Mouse (Mus musculus): ENCODE measurements around the gene Slc44a1. TPM values are rescaled to one million over a fixed set of nuclear protein-coding genes. Genes with fewer than 3 reads are reported as not detected.
A peak's percentile ranks its signal among the peaks of the same experiment; 100 is the strongest.

Gene Slc44a1
- polyA plus RNA-seq, 2 experiments from 2014 or later: 3.9 to 4.0 TPM

- ATAC-seq: no peak
These were observed 180.9 kb downstream of the Slc44a1 start for GRCm38 (mm10) chr4:53621084-53621483.

GRCm38 (mm10) chr4:53621490-53621889 is 181.3 kb downstream of the Slc44a1 start:
- no peak for ATAC-seq

GRCm38 (mm10) chr4:53623711-53624110 is 183.5 kb downstream of the Slc44a1 start:
- no peak for ATAC-seq

DNA sequence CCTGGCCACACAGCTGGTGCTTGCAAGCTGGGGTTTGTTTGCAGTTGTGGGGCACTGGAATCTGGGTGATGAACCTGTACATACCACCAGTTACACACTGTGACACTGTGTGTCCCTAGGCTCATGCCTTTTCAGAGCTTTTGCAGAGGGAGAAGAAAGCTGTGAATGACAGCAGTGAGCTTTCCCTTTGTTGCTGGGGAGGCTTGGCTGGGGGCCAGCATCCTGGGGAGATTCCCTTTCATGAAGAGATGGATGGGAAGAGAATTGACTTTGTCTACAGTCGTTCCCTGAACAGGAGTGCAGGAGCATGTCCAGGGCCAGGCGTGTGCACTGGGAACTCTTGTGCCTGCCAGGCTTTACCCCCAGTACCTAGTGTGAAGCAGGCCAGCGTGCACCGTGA is 184.6 kb downstream of the Slc44a1 start:
- ATAC-seq: no peak

DNA sequence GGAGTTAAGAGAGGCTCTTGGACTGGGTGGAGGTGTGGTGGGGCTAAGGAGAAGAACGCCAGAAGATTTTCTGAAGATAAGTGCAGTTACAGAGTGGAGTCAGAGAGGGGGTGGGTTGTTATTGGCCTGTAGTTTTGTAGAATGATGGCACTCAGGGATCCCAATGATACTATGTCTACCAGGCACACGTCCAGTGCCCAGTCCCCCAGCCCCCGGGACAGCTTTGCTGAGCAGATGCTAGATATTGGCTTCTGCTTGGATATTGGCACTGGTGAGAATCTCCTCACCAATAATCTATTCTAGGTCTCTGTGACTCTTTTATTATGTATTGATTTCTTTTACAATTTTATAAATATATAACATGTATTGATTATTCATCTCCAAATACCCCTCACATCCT is 185.1 kb downstream of the Slc44a1 start:
- ATAC-seq: no peak

DNA sequence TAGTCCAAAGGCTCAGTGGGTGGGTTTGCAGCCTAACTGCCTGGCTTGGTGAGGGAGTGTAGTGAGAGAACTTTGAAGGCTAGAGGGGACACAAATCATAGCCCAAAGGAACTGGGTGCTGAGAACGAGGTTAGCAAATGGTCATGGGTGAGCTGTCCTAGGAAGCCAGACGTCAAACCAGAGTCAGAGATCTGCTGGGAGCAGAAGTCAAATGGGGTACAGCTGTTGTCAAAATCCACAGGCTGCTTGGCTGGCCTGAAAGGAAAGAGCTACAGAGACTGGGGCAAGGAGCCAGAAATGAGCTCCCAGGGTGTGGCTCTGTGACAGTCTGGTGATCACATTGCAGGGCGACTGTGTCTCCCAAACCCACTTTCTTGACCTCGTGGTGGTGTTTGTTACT is 188.7 kb downstream of the Slc44a1 start:
- ATAC-seq: no peak

DNA sequence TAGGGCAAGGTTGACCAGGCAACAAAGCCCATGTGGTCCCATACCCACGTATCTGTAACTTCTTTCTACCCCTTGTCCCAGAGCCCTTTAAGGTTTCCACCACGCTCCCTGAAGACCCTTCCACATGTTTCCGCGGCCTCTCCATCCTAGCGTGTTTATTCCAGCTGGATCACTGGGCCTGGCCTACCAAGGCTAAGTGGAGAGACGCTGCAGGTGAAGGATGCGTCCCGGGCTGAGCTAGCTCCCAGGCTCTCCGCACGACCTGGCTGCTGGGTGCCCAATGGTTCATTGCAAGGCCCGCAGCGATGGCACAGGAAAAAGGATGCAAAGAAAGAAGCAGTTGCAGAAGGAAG is 190.7 kb downstream of the Slc44a1 start:
- no peak for ATAC-seq

- peak; percentile 58 for ATAC-seq
These were observed 191.2 kb downstream of the Slc44a1 start, which contains the start of gene Fsd1l for GRCm38 (mm10) chr4:53631316-53632010. Gene Fsd1l, plus strand, starts transcription at chr4:53631471.

GRCm38 (mm10) chr4:53632011-53632349 is 191.8 kb downstream of the Slc44a1 start:
- no peak for ATAC-seq

DNA sequence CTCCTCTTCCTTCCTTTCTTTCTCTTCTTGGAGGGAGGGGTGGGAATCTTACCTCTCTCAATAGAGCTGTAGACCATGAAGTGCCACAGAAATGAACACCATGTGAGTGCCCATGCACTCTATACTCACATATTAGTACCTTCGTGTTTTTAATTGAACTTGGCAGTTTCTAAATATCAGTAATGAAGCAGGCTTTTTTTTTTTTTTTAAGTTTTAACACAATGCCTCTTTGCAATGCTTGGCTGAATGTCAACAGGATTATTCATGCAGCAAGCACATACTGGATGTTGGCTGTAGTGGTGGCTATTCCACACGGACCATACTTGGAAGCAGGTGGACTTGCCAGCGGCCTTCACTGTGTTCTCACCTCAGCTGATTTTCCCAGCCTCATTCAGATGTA is 195.1 kb downstream of the Slc44a1 start:
- no peak for ATAC-seq

- no peak for ATAC-seq
These were observed 197.2 kb downstream of the Slc44a1 start for GRCm38 (mm10) chr4:53637269-53637909.

- no peak for ATAC-seq
These were observed 198.4 kb downstream of the Slc44a1 start for GRCm38 (mm10) chr4:53638549-53639123.

- ATAC-seq: no peak
These were observed 217.8 kb downstream of the Slc44a1 start for GRCm38 (mm10) chr4:53658029-53658428.

DNA sequence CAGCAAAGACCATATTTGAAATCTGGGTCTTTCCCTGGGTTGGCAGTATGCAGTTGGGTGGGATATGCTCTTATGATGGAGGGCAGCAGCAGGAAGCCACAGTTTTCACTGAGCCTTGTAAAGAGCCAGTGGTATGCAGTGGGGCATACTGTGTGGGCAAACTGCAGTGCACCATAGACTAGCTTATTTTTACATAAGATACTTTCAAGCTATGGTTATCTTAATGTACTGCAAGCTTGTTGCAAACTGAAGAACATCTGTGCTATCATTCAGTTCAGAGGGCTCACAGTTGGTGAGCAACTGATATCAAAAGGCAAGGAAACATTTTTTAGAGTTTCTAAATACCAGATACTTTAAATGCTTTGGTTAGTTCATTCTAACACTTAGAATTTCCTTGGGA is 220.5 kb downstream of the Slc44a1 start:
- no peak for ATAC-seq

Other genes with a start within 250 kb of the Slc44a1 start
- gene Fsd1l, start 191.1 kb downstream of the Slc44a1 start, polyA plus RNA-seq (2017; shearing (Covaris generic)): 1 to 10 TPM; 4.5 to 5.7 TPM

All from activated CD4-positive, CD25-positive, alpha-beta regulatory T cell, adult 4 months (primary cell).